Mouse (Mus musculus): ENCODE measurements around the gene Ccdc18. TPM values are rescaled to one million over a fixed set of nuclear protein-coding genes. Genes with fewer than 3 reads are reported as not detected.

Gene Ccdc18
- 2.0 and 2.6 TPM in 2 replicates for polyA plus RNA-seq (2015; fragmentation: Nextera tagmentation; extraction: Ambion mirVana)

DNA sequence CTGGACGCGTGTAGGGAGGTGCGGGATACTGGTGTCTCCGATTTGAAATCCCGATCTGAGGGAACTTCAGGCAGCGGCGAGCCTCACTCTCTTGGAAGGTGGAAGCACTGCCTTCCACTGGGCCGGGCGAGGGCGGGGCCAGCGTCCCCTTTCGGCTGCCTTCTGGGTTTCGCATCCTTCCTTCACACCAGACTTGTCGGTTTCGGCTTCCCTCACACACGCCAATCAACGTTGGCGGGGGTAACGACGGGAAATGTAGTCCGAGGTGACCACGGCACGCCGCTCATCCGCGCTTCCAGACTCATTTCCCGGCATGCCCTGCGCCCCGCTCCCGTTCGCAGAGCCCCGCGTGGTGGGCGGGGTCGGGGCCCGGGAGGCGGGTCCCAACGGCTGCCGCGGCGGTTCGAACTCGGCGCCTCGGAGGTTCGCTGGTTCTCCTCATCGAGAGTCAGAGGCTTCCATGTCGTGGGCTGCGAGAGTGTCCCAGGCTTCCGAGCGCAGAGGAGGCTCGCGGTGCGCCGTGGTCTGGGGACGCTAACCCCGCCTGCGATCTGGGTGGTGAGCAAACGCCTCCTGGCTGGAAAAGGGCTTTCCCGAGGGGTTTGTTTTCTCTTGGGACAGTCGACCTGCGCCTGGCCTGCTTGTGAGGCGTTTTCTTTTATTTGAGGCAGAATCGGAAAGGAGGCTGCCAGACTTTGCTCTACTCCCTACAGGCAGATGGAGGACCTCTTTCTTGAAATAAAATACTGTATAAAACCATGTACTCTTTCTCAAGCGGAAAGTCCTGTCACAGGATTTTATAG is at the start of gene Ccdc18, which contains the start of gene Tmed5:
Gene Ccdc18 (plus strand): TSS at position 435 of the 803 bp plus-strand sequence.
Gene Tmed5 (minus strand): TSS at position 180 of the 803 bp plus-strand sequence.

DNA sequence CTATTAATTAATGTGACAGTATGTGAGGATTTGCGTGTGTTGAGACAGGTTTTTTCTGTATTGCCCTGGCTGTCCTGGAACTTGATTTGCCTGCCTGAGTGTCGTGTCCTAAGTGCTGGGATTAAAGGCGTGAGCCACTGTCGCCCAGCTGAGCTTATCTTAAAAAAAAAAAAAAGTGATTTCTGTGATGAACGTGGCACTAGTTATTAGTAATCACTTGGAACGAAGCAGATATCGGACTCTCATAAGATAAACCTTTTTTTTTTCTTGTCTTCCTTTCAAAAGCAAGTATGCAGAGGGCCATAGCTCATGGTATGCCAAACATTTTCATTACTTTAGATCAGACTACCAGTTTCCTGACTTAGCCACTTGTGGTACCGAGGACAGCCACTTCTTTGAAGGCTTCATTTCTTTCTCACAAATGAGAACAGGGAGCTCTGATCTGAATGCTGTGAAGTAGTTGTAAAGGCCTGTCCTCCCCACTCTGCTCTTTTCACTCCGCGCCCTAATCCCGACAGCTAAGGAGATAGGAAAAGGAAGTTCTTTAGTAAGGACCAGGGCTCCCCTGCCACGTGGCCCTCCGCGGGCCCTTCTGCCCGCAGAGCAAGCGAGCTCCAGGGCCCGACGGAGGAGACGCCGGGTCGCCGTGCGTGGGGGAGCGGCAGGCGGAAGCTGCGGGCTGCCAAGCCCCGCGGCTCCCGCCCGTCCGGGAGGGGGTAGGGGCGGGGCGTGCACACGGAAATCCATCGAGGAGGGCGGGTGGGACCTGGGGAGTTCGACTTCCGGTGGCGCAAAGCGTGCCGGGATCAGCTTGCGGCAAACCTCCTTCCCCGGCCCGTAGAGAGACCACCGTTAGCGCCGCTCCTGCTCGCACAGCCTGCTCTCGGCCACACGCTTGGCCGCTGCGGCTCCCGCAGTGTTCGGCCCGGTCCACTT is 135.7 kb downstream of the Ccdc18 start, which contains the start of gene Dr1:
Gene Dr1 (plus strand): TSS at position 771 of the 936 bp plus-strand sequence.

Other genes starting within 250 kb of the Ccdc18 start
- gene Rpl5, start 232.4 kb upstream of the Ccdc18 start, polyA plus RNA-seq (2015; fragmentation: Nextera tagmentation; extraction: Ambion mirVana), result 34.5 and 36.6 TPM in 2 replicates
- 31.5 and 34.3 TPM in 2 replicates for gene Fam69a, start 145.8 kb upstream of the Ccdc18 start, polyA plus RNA-seq (2015; fragmentation: Nextera tagmentation; extraction: Ambion mirVana)
- 26.9 and 27.1 TPM in 2 replicates for gene Mtf2, start 67.2 kb upstream of the Ccdc18 start, polyA plus RNA-seq (2015; fragmentation: Nextera tagmentation; extraction: Ambion mirVana)
- 34.6 and 37.4 TPM in 2 replicates for gene Tmed5, start 255 bp upstream of the Ccdc18 start, polyA plus RNA-seq (2015; fragmentation: Nextera tagmentation; extraction: Ambion mirVana)
- 22.6 and 27.0 TPM in 2 replicates for gene Dr1, start 136.0 kb downstream of the Ccdc18 start, polyA plus RNA-seq (2015; fragmentation: Nextera tagmentation; extraction: Ambion mirVana)
- 4.5 and 5.8 TPM in 2 replicates for gene Pigg, start 179.7 kb downstream of the Ccdc18 start, polyA plus RNA-seq (2015; fragmentation: Nextera tagmentation; extraction: Ambion mirVana)
- 0.11 and 0.13 TPM in 2 replicates for gene Gm42517, start 235.0 kb downstream of the Ccdc18 start, polyA plus RNA-seq (2015; fragmentation: Nextera tagmentation; extraction: Ambion mirVana)

Measured in urinary bladder, postnatal 0 days (tissue).